Mouse (Mus musculus): ENCODE data around the gene Gm12185.
"Not testable (repeated sequence)": the region's sequence is repeated elsewhere in the genome, so short reads cannot be mapped to it uniquely, and the experiment has no call there.

GRCm38 (mm10) chr11:48946090-48946489 is 45.9 kb downstream of the Gm12185 start, which contains the start of gene Psme2b:
- not testable (repeated sequence) for TF ChIP-seq GATA1 (IDR thresholded peaks at IDR 0.05; ENCODE audit: borderline replicate concordance, low read length); FLI1 (IDR thresholded peaks at IDR 0.05; ENCODE audit: low read length)

Data from megakaryocyte, embryonic 14.5 days (primary cell).